Mouse (Mus musculus) intestine, embryonic 14.5 days (tissue): ENCODE data around the gene E2f6. TPM values are rescaled to one million over a fixed set of nuclear protein-coding genes. Genes with fewer than 3 reads are reported as not detected.
A peak's percentile ranks its signal among the peaks of the same experiment; 100 is the strongest.

Experiments
- ATAC-seq: fragments of 200-750 bp; cut with Nextera tagmentation; replicated peaks from 2 replicates; pipeline ENCODE4 v1.8.0; 2017; ENCODE audit warnings: low read depth, moderate number of reproducible peaks, moderate TSS enrichment, moderate library complexity; ENCODE audit not compliant: low FRiP score, low TSS enrichment
- DNase-seq: peaks from one replicate; pipeline ENCODE4 v3.0.0-alpha.2; 2018; ENCODE audit warnings: low spot score
- H3K27ac ChIP-seq: fragments of 300-500 bp; sonication (generic); 2 replicates; pipeline ENCODE4 v1.5.1; 2014; ENCODE audit warnings: low read depth, mild to moderate bottlenecking, control low read depth
- H3K27me3 ChIP-seq: fragments of 300-500 bp; sonication (generic); replicated peaks from 2 replicates; pipeline ENCODE4 v1.6.1; 2014; ENCODE audit warnings: low read length, control low read depth; ENCODE audit not compliant: control insufficient read depth, insufficient read depth
- H3K36me3 ChIP-seq: fragments of 300-500 bp; sonication (generic); 2 replicates; pipeline ENCODE4 v1.6.1; 2014; ENCODE audit warnings: low read length, control low read depth; ENCODE audit not compliant: control insufficient read depth, insufficient read depth
- H3K4me1 ChIP-seq: fragments of 300-500 bp; sonication (generic); replicated peaks from 2 replicates; pipeline ENCODE4 v1.6.1; 2014; ENCODE audit warnings: low read length, control low read depth, mixed read lengths; ENCODE audit not compliant: control insufficient read depth, insufficient read depth
- H3K4me2 ChIP-seq: fragments of 300-500 bp; sonication (generic); 2 replicates; pipeline ENCODE4 v1.6.1; 2014; ENCODE audit warnings: low read length
- H3K4me3 ChIP-seq: fragments of 300-500 bp; sonication (generic); 2 replicates; pipeline ENCODE4 v1.5.1; 2014; ENCODE audit warnings: low read depth, low read length, control low read depth, mixed read lengths
- H3K9ac ChIP-seq: fragments of 300-500 bp; sonication (generic); 2 replicates; pipeline ENCODE4 v1.6.1; 2014; ENCODE audit warnings: mild to moderate bottlenecking, low read length
- H3K9me3 ChIP-seq: fragments of 300-500 bp; sonication (generic); 2 replicates; pipeline ENCODE4 v1.6.1; 2016; ENCODE audit warnings: low read length, control low read depth; ENCODE audit not compliant: control insufficient read depth
- WGBS: fragments of 180-500 bp; shearing (Covaris S2); extraction: QIAGEN DNeasy Blood & Tissue Kit; methylation state at CpG from one replicate; pipeline ENCODE4 v1.1.7; 2014; 5-methylcytosine and 5-hydroxymethylcytosine counted together
- polyA plus RNA-seq: library from polyadenylated mRNA; unstranded; fragments of >200 nt; fragmentation: Nextera tagmentation; extraction: Ambion mirVana; gene quantifications from 2 replicates; pipeline ENCODE4 v1.2.1, GENCODE M21; 2014

Gene E2f6
- polyA plus RNA-seq, 1 experiment from 2014 or later, result 50.8 TPM

DNA sequence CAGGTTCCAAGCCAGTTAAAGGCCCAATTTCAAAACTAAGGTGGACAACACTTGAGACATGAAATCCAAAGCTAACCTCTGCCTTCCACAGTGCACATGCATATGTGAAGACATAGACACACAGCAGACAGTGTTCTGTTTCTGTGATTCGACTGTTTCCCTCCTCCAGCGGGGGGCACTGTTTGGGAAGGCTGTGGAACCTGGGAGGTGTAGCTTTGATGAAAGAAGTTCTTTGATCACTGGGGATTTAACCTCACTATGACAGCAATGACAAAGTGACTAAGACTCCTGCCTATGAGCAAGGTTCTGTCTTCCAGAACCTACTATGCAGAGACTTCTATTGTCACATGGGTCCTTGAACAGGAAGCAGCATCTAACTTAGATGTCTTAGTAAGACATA, 19.0 kb downstream of the E2f6 start:
- Histone ChIP-seq H3K9ac (no peak overlapping the region), H3K27me3 (no peaks in the 10 kb centered on the region), H3K4me3 (no peak overlapping the region), H3K4me1 (no peaks in the 10 kb centered on the region), H3K4me2 (no peak overlapping the region), H3K36me3 (peaks cover 35% of the 10 kb centered on the region), H3K9me3 (no peaks in the 10 kb centered on the region), H3K27ac (no peak overlapping the region)
- 89% methylated on average over 2 of the region's 2 CpGs for WGBS
- ATAC-seq, result no peak
- DNase-seq, result no peak

DNA sequence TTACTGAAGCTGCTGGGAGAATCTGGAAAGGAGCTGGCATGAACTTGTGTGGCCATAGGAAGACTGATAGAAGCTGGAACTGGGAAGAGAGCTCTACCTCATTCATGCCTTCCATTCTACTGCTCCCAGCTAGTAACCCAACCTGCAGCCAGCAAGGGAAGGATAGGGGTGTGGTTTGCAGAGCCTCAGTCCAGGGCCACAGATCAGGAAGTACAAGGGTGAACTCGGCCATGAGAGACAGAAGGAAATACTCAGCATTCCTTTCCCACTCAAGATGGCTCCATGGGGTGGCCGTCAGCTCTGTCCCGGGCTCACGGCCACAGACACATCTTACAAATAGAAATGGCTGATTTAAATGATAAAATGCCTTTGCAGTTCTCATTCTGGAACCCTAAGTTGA, 20.3 kb downstream of the E2f6 start:
- no peak for ATAC-seq
- Histone ChIP-seq H3K4me3 (no peak overlapping the region), H3K36me3 (peaks cover 22% of the 10 kb centered on the region), H3K27ac (no peak overlapping the region), H3K4me1 (no peaks in the 10 kb centered on the region), H3K9me3 (no peaks in the 10 kb centered on the region), H3K9ac (no peak overlapping the region), H3K27me3 (no peaks in the 10 kb centered on the region), H3K4me2 (no peak overlapping the region)
- DNase-seq, result no peak
- 69% methylated on average over 4 of the region's 4 CpGs for WGBS

DNA sequence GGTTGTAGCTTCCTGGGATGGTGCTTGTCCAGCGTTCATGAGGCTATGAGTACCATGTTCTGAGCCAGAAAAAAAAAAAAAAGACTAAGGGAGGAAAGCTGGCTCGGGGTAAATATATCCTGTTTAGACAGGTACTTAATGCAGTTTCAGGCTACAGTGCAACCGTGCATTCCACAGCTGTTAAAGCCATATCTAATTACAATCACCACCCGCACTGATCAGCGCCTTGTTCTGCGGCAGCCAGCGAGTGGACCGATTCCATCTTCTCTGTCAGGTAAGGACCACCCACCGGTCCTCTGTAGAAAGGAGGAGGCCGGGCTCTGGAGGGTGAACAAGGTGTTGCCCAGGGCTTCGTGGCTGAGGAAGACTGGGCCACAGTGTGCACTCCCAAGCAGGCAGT, 23.9 kb downstream of the E2f6 start:
- Histone ChIP-seq H3K9ac (no peak overlapping the region), H3K4me2 (no peak overlapping the region), H3K36me3 (no peaks in the 10 kb centered on the region), H3K4me3 (no peak overlapping the region), H3K27me3 (no peaks in the 10 kb centered on the region), H3K4me1 (no peaks in the 10 kb centered on the region), H3K27ac (no peak overlapping the region), H3K9me3 (0 out of 2 replicates have a peak, but pooled peaks cover 7% of the 10 kb centered on the region)
- DNase-seq (no peak), ATAC-seq (no peak)
- WGBS, result 61% methylated on average over 11 of the region's 11 CpGs

DNA sequence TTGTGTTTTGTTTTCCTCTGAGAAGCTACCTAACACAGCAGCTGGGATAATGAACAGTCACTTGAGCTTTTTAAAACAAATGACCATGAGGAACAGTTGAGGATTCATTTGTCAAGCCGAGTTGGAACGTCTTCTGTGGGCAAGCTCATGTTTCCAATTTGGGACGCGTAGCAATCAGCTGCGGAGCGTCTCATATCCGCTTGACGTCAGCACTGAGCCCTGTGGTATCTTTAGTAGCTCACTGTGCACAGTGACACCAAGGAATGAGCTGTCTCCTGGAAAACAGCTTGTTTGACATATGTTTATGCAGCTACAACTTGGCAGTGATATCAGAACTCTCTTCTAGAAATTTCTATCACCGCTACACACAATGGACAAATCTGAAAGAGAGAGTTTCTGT, 25.4 kb downstream of the E2f6 start:
- Histone ChIP-seq H3K27me3 (no peaks in the 10 kb centered on the region), H3K9me3 (0 out of 2 replicates have a peak, but pooled peaks cover 7% of the 10 kb centered on the region), H3K27ac (no peak overlapping the region), H3K9ac (no peak overlapping the region), H3K4me1 (no peaks in the 10 kb centered on the region), H3K4me2 (no peak overlapping the region), H3K36me3 (no peaks in the 10 kb centered on the region), H3K4me3 (no peak overlapping the region)
- no peak for ATAC-seq
- DNase-seq, result no peak
- 54% methylated on average over 9 of the region's 9 CpGs for WGBS

DNA sequence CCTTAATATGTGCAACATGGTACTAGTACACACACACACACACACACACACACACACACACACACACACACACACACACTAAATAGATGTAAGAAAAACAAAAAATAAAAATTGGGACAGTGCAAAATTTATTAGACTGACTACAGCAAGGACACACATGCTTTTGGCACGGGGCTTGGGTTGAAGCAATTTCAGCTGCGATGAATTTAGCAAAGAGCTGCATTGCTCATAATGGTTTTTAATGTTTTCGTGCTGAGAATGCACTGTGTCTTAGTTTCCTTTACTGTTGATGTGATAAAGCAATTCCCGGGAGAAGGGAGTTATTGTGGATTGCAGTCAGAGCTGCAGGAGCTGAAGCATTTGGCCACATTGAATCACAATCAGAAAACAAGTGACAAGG, 27.0 kb downstream of the E2f6 start:
- Histone ChIP-seq H3K9me3 (0 out of 2 replicates have a peak, but pooled peaks cover 7% of the 10 kb centered on the region), H3K27me3 (no peaks in the 10 kb centered on the region), H3K9ac (no peak overlapping the region), H3K4me1 (no peaks in the 10 kb centered on the region), H3K27ac (no peak overlapping the region), H3K36me3 (no peaks in the 10 kb centered on the region), H3K4me2 (no peak overlapping the region), H3K4me3 (no peak overlapping the region)
- ATAC-seq, result no peak
- WGBS, result 86% methylated on average over 4 of the region's 4 CpGs
- no peak for DNase-seq

DNA sequence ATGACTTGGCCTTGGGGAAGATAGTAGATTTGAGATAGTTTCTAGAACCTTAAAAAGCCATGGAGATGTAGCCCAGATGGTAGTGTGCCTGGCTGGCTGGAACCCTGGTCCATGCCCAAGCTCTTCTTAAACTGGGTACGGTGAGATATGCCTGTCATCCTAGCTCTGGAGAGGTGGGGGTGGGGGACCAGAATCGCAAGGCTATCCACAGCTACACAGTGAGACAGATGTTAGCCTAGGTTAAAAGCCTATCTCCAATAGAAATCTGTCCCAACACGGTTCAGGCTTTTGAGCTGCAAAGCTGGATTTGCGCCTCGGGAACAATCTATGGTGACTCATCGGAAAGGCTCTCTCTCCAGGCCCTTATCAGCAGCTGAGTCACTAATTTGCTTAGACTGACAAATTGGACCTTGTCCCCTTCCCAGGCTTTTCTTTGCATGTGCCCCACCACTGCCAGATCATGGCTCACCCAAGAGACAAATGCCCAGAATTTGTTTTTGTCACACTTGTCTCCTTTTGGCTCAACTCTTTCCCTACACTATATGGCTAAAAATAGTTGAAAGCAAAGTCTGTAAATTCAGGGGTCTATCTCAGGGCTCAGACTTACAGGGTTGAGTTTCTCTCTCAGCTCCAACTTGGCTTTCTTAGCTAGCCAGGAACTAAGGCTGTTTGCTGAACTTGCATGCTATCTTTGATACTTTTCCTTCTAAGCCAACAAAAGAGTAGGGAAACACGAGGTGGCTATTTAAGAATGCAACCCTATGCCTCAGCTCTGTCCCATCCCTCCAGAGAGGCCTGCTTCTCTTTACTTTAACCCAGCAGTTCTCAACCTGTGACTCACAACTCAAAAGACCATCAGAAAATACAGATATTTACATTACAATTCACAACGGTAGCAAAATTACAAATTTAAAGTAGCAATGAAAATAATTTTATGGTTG, 30.3 kb downstream of the E2f6 start:
- peak; percentile 85 for ATAC-seq
- no peak overlapping the region for H3K9ac ChIP-seq
- no peak overlapping the region for H3K4me2 ChIP-seq
- DNase-seq, result peak; percentile 58
- H3K27ac ChIP-seq, result peak overlapping the region; percentile 47
- WGBS, result 61% methylated on average over 8 of the region's 8 CpGs
- H3K4me3 ChIP-seq, result no peak overlapping the region
- H3K9me3 ChIP-seq, result 0 out of 2 replicates have a peak, but pooled peaks cover 7% of the 10 kb centered on the region
- no peaks in the 10 kb centered on the region for H3K36me3 ChIP-seq
- no peaks in the 10 kb centered on the region for H3K27me3 ChIP-seq
- H3K4me1 ChIP-seq, result peaks cover 10% of the 10 kb centered on the region

DNA sequence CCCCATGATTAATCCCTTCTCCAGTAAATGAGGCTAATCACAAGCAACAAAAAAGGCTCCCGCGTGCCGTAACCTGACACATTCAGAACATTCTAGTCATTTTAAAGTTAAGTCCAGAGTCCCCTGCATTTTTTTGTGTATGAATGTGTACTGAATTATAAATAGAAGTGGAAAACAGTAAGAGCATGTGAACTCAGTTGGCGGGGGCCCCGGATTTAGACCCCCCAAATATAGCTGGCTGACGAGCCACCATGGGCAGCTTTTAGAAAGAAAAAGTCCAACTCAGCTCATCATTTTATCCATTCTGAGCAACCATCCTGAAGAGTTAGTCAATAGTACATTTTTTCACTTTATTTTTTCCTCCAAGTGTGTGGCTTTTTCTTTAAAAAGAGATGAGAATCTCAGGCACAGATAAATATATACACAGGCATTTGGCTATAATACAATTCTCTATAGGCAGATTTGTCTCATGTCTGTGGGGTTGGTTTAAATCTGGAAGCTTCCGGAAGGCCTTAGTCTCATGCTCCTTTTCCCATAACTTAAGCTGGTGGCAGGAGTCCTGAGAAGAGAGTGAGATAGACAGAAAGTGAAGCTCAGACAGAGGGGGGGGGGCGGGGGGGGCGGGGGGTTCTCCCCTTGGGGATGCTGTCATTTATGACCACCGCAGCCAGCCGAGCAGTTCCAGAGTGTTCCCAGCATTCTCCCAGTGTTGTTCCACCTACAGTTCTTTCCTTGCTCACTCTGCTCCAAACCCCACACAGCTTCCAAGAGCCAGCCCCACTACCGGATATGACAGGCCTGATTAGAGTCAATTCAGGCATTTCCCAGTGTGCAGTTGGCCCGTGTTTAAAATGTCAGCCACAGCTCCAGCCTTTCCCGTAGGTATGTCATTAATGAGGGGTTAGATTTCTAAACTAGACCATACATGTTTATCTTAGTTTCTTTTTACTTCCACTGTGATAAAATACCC, 34.1 kb downstream of the E2f6 start:
- no peaks in the 10 kb centered on the region for H3K27me3 ChIP-seq
- 0 out of 2 replicates have a peak overlapping the region, but pooled peaks have one; percentile 11 for H3K27ac ChIP-seq
- no peak for DNase-seq
- no peak overlapping the region for H3K4me3 ChIP-seq
- H3K4me2 ChIP-seq, result no peak overlapping the region
- H3K36me3 ChIP-seq, result no peaks in the 10 kb centered on the region
- WGBS, result 50% methylated on average over 14 of the region's 14 CpGs
- H3K4me1 ChIP-seq, result peaks cover 10% of the 10 kb centered on the region
- H3K9ac ChIP-seq, result no peak overlapping the region
- ATAC-seq, result no peak
- no peaks in the 10 kb centered on the region for H3K9me3 ChIP-seq

DNA sequence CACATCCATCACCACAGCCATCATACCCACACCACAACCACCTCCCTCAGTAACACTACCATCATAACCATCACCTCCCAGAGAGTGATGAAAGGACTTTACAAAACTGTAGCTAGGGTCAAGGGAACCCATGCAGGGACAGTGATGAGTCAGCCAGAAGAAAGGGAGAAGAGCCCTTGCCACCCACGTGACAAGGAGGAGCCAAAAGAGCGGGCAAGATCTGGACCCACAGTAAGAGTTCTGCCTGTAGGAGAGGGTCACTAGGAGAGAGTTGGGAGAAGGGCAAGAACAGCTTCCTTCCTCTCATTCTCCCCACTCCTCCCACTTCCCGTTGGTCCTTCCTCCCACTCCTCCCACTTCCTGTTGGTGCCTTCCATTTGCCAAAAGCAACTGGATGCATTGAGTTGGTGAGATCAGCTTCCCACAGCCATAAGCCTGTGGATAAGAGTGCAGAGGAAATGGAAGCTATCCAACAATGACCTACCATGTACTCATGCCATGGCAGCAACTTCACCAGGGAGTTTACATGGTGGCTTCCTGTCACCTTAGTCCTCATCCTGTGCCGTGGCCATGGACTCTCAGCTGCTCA, 36.5 kb downstream of the E2f6 start:
- DNase-seq (no peak), ATAC-seq (no peak)
- Histone ChIP-seq H3K9ac (no peak overlapping the region), H3K4me1 (peaks cover 16% of the 10 kb centered on the region), H3K27me3 (no peaks in the 10 kb centered on the region), H3K27ac (no peak overlapping the region), H3K36me3 (no peaks in the 10 kb centered on the region), H3K4me3 (no peak overlapping the region), H3K9me3 (no peaks in the 10 kb centered on the region), H3K4me2 (no peak overlapping the region)
- WGBS, result 83% methylated on average over 4 of the region's 4 CpGs
